Mouse (Mus musculus) right cerebral cortex, postnatal 14 days (tissue): ENCODE results near the gene Ccdc50.

Experiments used
- DNase-seq: peaks from one replicate; pipeline ENCODE4 v3.0.0; 2022

Gene Ccdc50

DNA sequence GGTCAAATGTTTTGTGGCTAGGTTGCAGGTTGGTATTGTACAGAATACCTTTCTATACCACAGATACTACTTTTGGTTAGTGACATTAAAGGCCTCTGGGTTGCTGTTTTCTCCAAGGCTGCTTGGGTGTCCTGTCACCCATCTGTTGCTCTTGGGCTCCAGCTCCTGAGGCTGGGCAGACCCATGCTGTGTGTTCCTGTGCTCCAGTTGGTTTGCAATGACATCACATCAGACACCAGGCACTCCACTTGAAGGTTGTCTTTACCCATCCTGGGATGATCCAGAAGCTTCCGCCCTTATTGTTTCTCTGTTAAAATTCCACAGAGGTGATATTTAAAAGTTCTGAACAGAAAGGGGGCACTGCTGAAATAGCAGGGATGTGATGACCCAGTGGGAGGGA, 8.3 kb downstream of the Ccdc50 start:
- no peak for DNase-seq

DNA sequence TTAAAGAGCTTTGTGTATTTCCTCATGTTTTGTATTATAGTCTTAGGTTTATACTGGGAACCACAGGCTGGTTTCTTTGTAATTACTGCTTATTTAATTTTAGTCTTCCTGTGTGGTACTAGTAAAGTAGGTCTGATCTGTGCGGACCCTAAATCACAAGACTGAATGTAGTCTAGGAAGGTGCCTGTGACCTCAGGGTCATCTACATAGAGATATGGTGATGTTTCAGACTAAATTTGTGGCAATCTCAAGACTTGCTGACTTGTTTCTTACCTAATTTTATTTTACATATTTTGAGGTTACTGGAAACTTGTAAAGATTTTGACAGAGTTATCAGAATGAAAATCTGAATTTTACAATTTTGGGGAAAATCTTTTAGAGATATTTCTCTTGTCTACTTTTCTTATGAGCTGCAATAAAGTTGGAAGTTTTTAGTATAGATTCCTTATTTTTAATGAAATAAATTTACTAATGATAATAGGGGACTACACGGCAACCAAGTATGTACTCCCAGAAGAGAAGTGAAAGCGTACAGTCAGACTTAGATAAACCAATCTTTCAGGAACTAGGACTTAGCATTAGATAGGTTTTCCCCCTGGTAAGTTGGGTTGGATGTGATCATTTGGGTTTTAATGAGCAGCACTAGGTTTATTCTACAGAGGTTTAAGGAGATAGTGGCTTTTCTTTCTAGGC, 10.5 kb downstream of the Ccdc50 start:
- no peak for DNase-seq

DNA sequence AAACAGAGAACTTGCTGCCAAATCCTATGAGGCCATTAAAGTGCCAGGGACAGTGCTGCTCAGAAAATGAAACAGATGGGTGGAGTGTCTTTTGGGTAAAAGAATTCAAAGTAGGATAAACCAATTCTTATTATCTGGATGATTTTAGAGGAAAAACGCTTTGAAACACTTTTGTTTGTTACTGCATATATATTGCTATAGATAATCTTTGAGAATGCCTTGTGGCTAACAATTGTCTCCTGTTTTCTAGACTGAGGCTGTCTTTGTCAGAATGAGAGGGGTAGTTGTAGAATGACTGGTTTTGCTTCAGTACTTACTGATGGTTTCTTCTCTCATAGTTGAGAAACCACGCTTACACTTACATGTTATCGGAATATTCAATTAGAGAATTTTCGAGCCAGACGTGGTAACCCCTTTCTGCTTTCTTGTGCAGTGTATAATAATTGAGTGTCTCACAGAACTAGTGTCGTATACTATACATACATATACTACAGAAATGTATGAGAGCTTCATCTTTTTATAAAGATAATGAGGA, 11.1 kb downstream of the Ccdc50 start:
- DNase-seq = no peak

DNA sequence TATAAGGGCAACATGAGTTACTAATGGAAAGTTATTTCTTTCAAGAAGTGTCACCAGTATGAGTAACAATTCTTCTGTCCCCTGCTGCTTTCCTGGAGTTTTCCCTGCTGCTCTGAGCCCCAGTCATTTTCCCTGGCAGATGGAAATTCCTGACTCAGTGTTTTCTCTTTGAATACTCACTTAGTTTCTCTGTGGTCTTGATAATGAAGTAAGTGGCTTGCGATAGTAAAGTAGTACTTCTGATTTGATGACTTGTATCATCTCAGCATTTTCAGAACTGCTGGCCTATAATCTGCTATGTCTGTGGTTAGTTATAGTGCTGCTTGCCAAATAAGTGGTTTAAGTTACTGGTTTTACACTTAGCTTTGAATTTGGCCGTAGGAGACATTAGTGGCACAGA, 12.9 kb downstream of the Ccdc50 start:
- DNase-seq = no peak

DNA sequence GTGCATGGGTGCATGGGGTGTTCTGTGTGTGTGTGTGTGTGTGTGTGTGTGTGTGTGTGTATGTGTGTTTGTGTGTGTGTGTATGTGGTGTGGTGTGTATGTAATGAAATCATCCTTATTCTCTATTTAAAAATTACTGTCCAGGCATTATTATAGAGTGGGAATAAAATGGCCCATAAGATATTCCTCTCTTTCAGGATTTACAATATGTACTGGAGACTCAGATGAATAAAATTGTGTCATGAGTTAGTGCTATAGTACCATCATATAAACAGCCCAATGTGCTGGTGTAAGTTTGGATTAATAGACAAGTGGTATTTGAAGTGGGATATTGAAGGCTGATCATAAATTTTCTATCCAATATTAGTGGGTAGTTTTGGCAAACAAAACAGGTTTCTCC, 15.4 kb downstream of the Ccdc50 start:
- no peak for DNase-seq

DNA sequence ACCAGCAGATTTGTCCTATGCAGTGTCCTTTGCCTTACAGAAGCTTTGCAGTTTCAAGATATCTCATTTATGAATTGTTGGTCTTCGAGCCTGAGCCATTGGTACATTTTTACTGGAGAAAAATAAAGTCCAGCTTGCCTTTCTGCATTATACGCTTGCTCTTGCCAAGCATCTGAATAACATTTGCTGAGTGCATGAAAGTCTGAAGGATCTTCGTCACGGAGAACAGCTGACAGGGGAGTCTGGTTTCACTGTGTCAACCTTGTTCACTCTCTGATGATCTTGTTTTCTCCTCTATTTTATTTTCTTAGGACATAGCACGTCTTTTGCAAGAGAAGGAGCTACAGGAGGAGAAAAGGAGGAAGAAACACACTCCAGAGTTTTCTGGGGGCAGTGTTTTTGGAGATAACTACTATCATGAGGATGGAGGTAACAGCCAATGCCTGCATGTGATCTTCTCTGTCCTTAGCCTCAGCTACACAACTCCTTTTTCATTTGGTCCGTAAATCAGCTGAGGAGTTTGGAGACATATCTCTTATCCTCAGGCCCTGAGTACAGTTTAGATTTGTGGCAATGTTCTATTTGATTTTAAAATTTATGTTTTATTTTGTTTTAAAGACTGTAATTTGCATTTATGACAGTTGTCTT, 28.4 kb downstream of the Ccdc50 start:
- no peak for DNase-seq

DNA sequence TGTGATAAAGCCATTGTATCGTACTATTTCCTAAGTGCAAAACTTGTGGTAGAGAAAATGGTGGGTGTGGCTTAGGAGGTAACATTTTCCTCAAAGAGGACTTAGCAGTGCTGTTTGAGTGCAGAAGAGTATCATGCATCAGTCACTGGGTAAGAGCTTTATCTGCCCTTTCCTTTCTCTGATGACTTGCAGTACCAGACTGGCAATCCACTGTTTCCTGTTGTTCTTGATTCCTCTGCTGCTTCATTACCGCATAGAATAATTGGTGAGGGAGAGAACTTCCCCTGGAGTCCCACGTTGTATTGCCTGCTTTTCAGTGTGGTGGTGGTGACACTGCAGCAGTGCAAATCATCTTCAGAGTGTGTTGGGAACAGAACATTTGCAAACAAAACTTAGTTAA, 29.0 kb downstream of the Ccdc50 start:
- no peak for DNase-seq

DNA sequence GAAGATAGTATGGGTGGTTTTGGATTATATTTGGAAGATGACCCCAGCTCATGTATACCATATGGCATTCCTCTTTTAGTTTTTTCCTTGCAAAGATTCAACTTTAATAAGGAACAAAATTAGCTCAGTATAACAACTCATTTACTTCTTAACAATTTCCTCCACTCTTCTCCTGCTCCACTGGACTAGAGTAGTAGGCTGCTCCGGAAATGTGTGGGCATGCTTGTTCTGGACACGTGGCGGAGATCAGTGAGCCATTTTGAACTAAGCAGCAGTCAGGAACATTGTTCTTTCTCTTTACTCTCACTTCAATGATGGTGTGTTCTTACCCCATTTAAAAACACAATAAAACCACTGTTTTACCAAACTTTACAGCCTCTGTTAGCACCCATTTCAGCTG, 32.3 kb downstream of the Ccdc50 start:
- DNase-seq = no peak

DNA sequence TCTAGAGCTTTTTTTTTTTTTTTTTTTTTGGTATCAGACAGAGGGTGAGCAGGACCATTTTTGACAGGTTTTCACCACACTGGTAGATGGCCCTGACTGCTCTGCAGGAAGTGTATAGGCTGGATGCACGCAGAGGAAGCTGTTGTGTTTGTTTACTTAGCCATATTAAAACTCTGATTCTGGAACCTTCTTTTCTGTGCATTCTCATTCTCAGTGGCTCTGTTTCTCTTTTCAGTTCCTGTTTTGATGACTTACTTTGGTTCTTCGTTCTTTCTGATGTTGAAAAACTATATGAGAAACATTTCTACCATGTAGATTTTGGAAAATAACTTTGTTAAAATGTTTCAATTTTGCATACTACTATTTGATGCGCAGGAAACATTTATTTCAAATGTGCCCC, 46.4 kb downstream of the Ccdc50 start:
- no peak for DNase-seq

DNA sequence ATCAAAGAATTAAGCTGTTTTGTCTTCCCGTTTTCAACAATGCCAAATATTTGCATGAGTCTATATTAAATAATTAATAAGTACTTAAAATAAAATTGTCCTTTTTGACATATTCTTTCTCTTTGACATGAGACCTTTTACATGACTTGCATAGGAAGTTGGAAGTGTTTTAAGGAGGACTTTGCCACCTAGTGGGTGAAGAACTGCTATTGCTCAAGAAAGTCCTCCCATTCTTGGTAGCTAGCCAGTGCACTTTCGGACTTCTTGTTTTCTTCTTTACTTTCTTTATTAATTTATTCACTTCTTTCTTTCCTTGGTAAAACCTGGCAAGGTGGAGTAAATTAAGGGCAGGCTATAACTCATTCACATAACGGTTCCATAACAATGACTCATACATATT, 55.3 kb downstream of the Ccdc50 start:
- no peak for DNase-seq

DNA sequence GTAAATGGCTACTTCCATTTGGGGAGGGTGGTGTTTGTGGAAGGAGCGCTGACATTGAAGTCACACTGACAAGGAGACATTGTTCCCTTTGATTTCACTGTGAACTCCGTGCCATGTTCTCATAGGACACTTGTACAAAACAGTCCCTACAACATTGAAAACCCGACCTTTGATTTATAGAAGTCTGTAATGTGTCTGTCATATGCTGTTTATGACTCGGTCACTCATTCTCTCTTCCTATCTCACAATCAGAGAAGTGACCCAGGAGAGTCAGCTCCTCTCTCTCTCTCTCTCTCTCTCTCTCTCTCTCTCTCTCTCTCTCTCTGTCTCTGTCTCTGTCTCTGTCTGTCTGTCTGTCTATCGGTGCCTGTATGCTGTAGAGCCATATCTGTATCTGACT, 60.7 kb downstream of the Ccdc50 start:
- DNase-seq = no peak

DNA sequence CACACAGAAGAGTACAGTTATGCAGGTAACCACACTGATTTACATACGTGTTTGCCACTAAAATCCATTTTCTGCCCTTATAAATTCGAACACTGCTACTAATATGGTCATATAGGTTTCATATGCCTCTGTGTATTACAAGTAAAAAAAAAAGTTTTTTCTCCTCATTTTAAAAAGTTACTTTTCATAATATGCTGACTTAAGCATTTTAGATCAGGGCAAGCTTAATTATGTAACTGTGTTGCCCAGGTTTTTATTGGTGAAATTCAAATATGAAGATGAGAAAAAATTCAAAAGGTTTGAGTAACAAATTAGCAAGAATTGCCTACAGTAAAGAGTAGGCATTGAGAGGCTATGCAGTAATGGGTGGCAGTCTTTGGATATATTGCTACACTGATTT, 62.0 kb downstream of the Ccdc50 start:
- DNase-seq = no peak

DNA sequence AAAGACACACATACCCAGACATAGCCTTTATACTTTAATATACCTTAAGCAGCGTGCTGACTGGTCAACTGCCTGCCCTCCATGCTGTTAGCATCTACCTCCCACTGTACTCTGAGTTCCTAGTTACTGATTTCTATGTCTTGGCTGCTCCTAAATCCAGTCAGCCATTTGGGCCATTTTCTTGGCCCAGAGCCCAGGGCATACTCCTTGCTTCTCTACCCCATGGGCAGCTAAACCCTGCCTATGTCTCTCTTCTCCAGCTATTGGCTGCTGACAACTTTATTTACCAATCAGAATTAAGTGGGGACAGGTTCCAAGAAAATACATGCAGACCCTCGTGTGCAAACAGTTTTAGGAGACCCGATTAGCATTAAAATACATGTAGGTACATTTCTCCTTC, 64.7 kb downstream of the Ccdc50 start:
- DNase-seq = no peak

DNA sequence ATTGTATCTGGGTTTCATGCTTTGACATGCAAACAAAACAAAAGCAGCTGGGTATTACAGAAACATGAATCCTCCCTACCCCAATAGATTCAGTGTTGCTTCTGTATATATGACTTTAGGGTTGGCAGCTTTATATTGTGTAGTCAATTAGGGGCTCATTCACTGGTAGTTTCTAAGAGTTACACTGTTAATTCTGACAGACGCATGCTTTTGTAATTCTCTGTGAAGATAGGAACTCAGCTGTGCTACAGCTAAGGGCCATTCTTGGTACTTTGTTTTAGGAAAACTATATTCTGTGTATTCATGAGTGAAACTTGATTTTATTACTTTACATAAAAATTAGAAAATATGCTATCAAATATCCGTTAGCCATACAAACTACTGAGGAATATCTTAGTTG, 65.2 kb downstream of the Ccdc50 start:
- DNase-seq = no peak

DNA sequence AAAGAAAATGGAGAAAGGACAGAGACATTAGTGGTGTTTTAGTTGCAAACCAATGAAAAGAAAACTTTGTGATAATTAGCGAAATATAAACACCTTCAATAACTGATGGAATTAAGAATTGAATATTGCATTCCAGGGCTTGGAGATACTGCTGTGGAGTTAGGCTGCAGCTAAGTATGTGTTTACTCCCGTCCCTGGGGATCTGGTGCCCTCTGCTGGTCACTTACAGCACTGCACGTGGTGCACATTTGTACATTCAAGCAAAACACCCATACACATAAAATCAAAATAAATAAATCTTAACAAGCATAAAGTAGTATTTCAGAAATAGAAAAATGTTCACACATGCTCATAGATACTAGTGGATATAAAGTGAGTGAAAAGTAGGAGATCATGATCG, 68.6 kb downstream of the Ccdc50 start:
- peak; percentile 86 for DNase-seq

DNA sequence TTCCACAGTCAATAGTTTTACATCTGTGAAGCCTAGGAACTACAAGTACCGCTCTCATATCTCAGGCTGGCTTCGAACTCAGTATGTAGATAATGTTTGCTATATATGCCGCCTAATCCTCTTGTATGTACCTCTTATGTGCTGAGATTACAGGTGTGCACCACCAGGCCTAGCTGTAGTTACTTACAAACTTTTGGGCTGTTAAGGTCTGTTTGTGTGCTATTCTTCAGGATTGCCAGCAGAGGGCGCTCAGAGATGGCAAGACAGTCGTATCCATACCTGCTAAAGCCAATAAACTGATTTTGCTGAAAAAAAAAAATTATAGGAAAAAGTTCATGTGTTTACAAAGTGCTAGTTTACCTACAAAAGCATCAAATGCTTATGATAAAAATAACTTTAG, 80.1 kb downstream of the Ccdc50 start:
- peak; percentile 27 for DNase-seq

DNA sequence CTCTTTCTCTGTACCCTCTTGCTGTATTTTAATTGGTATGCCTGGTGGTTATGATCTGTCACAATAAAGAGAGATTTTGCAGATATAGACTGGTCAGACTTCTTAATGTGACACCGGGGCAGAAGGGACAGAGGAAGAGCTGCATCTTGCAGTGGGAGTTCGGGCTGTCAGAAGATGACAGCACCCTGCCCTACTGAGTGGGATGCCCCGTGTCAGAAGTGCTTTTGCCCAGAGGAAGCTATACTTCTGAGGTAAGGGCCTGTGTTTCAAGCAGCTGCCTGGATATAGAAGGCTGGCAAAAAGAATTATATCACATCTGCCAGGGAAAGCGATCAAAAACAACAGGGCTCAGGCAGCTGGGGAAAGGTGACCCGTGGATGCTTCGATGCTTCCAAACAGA, 82.7 kb downstream of the Ccdc50 start:
- DNase-seq = no peak

DNA sequence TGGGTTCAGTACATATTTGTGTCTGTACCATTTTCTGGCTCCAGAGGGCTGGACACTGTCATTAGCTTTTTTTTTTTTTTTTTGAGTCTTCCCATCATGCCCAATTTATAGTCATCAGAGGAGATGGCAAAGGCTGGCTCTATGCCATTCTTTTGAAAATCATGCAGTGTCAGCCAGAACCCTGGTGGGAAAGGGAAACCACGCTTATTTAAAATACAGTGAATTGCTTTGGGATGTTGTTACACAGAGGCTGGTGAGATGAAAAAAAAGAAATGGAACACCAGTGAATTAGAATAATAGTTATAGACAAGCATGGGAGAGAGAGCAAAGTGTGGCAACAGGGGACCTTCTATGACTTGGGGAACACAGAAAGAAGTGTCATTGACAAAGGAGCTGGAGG, 95.2 kb downstream of the Ccdc50 start:
- DNase-seq = no peak
